Mouse (Mus musculus) testis, adult 2 months (tissue): Measurements from ENCODE around the gene Gsdma3.
A peak's percentile ranks its signal among the peaks of the same experiment; 100 is the strongest.

ENCODE experiments used
- CTCF ChIP-seq: fragments of 200-500 bp; IDR thresholded peaks from 2 replicates; pipeline ENCODE4 v1.5.1; 2012; ENCODE audit warnings: low read depth, mild to moderate bottlenecking, inconsistent platforms, low read length, moderate library complexity; ENCODE audit not compliant: control insufficient read depth, insufficient read depth, insufficient replicate concordance
- POLR2A ChIP-seq: fragments of 200-500 bp; IDR thresholded peaks from 2 replicates; pipeline ENCODE4 v1.6.1; 2012; ENCODE audit warnings: low read depth, mild to moderate bottlenecking, inconsistent platforms, low read length, moderate library complexity; ENCODE audit not compliant: control insufficient read depth

DNA sequence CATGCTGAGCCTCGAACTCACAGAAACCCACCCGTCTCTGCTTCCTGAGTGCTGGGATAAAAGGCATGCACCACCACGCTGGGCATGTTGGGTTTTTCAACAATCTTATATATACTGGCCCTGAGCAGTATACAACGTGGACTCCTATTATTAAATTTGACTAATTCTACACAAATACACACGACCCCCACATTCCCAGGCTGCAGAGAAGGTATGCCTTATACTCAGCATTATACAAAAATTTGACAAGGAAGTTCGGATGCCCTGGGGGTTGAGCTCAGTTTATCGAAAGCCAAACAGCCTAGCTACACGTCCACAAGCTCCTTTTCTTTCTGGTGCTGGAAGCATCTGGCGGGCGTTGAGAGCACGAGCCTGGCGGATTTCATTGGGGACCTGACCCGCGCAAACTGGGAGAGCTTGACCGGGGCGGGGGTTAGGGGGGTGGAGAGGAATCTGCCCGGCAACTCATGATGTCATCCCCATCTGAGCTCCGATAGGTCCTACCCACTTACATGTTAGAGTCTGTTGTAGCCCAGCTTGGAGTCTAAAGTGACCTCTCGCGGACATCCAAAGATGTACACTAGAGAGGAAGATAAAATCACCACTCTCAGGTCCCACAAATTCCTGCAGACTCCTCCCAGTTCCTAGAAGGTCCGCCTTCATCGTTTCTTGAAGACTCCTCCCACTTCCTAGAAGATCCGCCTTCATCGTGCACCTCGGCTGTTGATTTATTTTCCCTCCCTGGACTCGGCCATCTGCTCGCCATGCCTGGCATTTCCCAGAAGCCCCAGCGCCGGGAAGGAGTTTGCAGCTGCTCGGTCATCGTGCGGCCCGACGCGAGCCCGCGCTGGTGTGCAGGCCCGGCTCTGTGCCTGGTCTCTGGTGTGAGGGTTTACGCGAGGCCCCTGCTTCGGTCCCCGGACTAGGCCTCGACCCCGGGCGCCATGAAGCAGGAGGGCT lies 55.9 kb downstream of the Gsdma3 start, which contains the start of gene Psmd3:
- TF ChIP-seq CTCF = no peak
- TF ChIP-seq POLR2A = peak; percentile 69
